Mouse (Mus musculus): ENCODE measurements around the gene Ginm1. TPM values are rescaled to one million over a fixed set of nuclear protein-coding genes. Genes with fewer than 3 reads are reported as not detected.

Gene Ginm1
- total RNA-seq, 2 experiments from 2014 or later: 21.4 to 22.1 TPM

DNA sequence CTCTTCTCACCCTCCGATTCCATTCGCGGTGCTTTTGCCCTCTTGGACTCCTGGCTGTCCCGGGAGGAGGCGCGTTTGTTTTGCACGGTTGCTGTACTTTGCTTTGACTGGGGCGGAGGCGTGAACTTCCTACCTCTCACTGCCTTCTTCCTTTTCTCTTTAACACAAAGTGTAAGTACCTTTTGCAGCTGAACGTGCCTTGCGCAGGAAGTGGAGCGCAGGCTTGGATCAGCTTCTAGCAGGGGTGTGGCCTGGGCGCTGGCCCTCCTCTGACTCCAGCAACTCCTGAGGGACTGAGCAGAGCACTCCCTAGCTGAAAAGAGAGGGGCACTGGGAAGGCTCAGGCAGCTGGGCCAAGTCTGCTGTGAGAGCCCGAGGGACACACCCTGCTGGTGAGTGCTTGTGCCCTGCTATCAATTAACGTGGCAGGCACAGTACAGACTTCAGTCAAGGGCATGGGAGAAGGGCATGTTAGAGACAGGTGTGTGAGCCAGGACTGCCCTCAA lies 39.6 kb upstream of the Ginm1 start, which contains the start of gene Zc3h12d:
Gene Zc3h12d, plus strand, starts transcription at position 300 of the 506 bp plus-strand sequence.
- no peak within 1 kb of the TSS for H3K4me3 ChIP-seq
- DNase-seq (ENCODE audit: low spot score in 2 of 2): no peak
- H3K27ac ChIP-seq: no peak within 1 kb of the TSS
- no peak for TF ChIP-seq CTCF (conservative IDR thresholded peaks at IDR 0.05)

DNA sequence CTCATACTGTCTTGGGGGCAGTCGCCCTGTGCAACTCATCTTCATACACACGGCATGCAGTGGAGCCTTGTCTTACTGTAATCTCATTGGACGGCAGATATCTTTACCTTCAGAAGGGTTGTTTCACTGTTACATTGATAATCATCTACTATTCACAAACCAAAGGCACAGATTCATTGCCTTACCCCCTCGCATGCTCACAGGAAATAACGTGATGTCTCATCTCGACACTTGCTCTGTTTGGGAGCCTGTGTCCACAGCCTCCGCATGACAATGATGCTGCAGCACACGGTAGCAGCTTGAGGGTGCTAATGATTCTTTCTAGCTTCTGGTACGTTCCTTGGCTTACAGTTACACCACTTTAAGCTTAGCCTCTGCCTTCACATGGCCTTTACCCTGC lies 33.5 kb upstream of the Ginm1 start:
- no peak for DNase-seq (ENCODE audit: low spot score in 2 of 2)
- H3K27ac ChIP-seq: no peak overlapping the region
- no peak overlapping the region for H3K4me3 ChIP-seq
- TF ChIP-seq CTCF (conservative IDR thresholded peaks at IDR 0.05): no peak

DNA sequence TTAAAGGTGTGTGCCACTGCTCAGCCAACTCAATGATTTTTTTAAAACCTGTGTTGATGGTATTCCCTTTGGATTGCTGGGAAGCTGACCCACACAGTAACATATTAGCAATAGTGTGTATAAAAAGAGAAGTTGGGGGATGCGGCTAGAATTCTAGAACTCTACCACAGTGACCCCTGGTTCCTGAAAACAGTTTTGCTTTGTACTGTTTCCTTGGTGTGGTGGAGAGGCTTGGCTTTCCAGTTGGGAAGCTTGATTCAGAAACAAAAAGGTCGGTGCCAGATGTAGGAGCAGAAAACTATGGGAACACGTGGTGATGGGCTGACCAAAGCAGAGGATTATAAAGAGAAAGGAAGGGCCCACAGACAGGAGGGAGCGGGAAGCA lies 32.6 kb upstream of the Ginm1 start:
- no peak for DNase-seq (ENCODE audit: low spot score in 2 of 2)
- Histone ChIP-seq H3K27ac (no peak overlapping the region), H3K4me3 (no peak overlapping the region)
- TF ChIP-seq CTCF (conservative IDR thresholded peaks at IDR 0.05): no peak

DNA sequence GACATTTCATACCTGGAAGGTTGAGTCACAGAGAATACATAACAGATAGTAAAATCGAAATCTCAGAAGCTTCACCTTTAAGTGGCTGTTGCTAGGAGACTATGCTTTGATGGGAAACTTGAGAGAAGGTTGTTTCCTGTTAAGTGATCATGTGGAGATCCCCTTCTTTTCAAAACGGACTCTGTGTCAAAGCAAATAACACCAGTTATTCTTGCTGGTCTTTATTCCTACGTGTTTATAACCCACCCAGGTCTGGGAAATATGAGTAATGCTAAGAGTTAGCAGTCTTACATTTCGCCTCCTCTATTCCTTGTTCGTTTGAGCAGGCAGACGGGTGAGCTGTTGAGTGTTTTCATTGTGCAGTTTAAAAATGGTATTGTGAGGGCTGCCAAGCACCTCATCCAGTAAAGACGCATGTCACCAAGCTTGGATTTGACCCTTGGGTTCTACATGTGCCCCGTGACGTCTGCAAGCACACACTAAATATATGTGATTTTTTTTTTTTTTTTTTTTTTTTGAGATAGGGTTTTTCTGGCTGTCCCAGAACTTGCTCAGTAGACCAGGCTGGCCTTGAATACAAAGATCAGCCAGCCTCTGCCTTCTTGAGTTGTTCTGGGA lies 32.1 kb upstream of the Ginm1 start:
- H3K4me3 ChIP-seq: no peak overlapping the region
- TF ChIP-seq CTCF (conservative IDR thresholded peaks at IDR 0.05): no peak
- DNase-seq (ENCODE audit: low spot score in 2 of 2): no peak
- no peak overlapping the region for H3K27ac ChIP-seq

DNA sequence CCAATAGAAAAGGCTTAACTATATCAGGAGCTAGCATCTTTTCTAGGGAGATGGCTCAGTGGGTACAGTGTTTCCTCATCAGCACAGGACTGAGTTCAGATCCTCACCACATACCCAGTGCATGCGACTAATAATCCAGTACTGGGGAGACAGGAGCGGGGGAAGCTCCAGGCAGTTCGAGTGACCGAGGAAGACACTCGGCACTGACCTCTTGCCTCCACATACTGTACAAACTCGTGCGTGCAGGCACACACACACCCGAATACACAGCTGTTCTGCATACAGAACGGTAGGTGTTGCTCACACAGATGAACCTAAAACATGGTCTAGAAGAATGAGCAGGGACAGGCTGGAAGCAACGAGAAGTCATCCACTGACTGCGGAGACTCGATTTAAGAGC lies 29.4 kb upstream of the Ginm1 start:
- Histone ChIP-seq H3K4me3 (no peak overlapping the region), H3K27ac (no peak overlapping the region)
- no peak for TF ChIP-seq CTCF (conservative IDR thresholded peaks at IDR 0.05)
- no peak for DNase-seq (ENCODE audit: low spot score in 2 of 2)

DNA sequence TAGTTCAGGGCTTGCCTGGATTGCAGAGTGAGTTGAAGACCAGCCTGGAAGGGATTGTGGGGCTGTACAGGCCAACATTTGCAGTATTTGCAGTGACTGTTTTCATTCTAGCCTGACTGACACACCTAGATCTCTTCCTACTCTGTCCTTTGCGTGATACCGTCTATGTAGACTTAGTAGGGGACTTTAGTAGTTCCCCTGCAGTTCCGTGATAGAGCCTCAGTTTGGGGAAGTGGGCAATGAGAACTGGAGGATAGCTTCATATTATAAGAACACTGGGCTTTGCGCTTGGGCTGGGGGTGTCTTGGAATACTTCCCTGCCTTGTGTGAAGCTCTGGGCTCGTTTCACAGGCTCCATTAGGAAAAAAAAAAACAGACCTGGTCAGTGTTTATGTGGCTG lies 27.5 kb upstream of the Ginm1 start:
- no peak overlapping the region for H3K27ac ChIP-seq
- no peak for DNase-seq (ENCODE audit: low spot score in 2 of 2)
- no peak for TF ChIP-seq CTCF (conservative IDR thresholded peaks at IDR 0.05)
- H3K4me3 ChIP-seq: no peak overlapping the region

DNA sequence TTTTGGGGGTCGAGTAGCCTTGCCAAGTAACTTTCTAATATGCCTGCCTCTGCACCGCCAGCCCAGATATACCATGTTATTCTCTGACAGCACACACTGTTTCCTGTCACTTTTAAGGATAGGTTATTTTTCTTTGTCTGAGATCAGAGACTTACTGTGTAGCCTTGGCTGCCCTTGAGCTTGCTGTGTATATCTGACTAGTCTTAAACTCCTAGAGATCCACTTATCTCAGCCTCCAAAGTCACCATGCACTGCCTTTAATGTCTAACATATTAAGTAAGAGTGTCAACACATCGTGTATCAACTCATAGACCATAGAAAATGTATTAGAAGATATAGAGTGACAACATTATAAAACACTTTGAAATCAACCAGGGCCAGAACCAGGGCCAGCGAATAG lies 27.0 kb upstream of the Ginm1 start:
- Histone ChIP-seq H3K4me3 (no peak overlapping the region), H3K27ac (no peak overlapping the region)
- DNase-seq (ENCODE audit: low spot score in 2 of 2): no peak
- no peak for TF ChIP-seq CTCF (conservative IDR thresholded peaks at IDR 0.05)

DNA sequence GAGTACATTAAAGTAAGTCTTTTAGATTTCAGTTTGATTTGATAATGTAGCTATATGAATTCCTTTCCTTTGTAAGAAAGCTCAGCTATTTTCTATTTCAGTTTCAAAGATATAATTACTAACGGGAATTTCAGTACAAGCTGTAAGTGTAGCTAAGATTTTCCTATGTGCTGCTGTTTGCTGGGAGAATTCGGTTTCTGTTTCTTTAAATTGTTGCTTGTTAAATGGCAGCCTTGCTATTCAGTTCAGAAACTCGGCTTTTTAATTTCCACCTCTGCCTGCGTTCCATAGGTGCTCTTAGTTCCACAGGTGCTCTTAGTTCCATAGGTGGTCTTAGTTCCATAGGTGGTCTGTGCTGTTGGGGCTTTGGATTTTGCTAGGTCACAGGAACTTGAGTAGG lies 26.5 kb upstream of the Ginm1 start:
- no peak overlapping the region for H3K27ac ChIP-seq
- TF ChIP-seq CTCF (conservative IDR thresholded peaks at IDR 0.05): no peak

DNA sequence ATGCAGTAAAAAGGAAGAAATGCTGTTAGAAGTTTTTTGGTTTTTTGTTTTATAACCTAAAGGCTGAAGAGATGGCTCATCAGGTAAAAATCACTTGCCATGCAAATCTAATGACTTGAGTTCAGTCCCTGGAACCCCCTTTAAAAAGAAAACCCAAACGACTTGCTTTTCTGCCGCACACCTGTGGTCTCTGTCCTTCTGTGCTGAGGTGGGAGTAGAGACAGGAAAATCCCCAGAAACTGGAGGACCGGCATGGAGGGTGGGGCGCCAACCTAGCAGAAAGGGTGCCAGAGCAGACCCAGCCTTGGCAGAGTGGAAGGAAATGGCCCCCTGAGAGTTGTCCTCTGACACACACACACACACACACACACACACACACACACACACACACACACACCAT lies 26.1 kb upstream of the Ginm1 start:
- no peak overlapping the region for H3K4me3 ChIP-seq
- DNase-seq (ENCODE audit: low spot score in 2 of 2): no peak
- H3K27ac ChIP-seq: no peak overlapping the region
- no peak for TF ChIP-seq CTCF (conservative IDR thresholded peaks at IDR 0.05)

More for the DNA sequence above, 26.5 kb upstream of the Ginm1 start:
- no peak overlapping the region for H3K4me3 ChIP-seq
- DNase-seq (ENCODE audit: low spot score in 2 of 2): no peak

DNA sequence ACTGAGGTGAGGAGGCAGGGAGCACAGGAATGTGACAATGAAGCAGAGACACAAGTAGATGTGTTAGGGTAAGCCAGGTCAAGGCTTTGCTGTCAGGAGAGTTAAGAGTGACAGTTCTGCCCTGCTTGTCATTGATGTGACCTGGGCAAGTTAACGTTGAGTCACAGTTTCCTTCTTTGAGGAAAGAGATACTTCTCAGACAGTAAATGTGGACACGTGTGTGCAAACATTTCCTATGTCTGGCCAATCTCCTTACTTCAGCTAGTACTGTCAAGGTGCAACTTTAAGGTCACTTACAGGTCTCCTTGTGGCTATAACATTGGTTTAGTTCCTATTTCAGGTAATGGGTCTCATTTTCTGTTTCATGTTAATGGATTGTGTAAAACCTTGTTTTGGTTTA lies 23.9 kb upstream of the Ginm1 start:
- DNase-seq (ENCODE audit: low spot score in 2 of 2): no peak
- H3K27ac ChIP-seq: no peak overlapping the region
- no peak for TF ChIP-seq CTCF (conservative IDR thresholded peaks at IDR 0.05)
- H3K4me3 ChIP-seq: no peak overlapping the region

DNA sequence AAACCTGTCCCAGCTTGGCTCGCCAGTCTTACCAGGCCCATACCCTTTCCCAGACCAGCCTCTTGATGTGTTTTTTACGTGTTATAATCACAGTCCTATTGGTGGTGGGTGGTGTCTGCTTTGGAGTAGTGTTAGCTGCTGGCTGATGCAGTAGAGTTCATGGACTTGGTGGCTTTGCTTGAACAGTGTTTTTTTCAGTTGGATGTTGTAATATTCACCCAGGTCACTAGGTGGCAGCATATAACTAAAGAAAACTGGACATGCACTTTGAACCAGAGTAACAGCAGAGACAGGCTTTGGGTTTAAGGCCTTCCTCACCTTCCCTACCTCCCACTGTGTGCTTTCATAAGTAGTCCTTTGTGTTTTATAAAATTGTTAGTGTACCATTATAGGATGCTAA lies 17.3 kb upstream of the Ginm1 start:
- peak; percentile 87 for TF ChIP-seq CTCF (conservative IDR thresholded peaks at IDR 0.05)
- Histone ChIP-seq H3K4me3 (no peak overlapping the region), H3K27ac (no peak overlapping the region)
- peak; percentile 65 to 69 for DNase-seq (ENCODE audit: low spot score in 2 of 2)

DNA sequence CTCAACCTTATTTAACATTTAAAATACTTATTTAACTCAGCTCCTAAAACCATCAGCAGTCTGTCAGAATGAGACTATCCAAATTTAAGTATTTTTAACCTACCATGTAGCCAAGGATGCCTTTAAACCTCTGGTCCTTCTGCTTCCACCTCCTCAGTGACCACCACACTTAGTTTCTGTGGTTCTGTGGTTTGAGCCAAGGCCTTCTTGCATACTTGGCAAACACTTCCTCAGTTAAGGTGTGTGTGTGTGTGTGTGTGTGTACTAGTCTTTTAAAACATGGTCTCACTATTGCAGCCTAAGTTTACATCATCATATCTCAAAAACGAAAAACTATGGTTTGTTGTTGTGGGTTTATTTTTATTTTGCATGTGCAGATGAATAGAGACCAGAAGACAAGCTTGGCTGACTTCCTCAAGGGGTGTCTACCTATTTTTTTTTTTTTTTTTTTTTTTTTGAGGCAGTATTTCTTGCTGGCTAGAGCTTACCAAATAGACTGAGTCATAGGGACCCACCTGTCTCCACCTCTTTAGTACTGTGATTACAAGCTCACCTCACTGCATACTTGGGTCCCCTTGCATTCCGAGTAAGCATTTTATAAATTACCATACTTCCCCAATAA lies 10.0 kb upstream of the Ginm1 start:
- DNase-seq (ENCODE audit: low spot score in 2 of 2): no peak
- TF ChIP-seq CTCF (conservative IDR thresholded peaks at IDR 0.05): no peak
- no peak overlapping the region for H3K27ac ChIP-seq
- no peak overlapping the region for H3K4me3 ChIP-seq

DNA sequence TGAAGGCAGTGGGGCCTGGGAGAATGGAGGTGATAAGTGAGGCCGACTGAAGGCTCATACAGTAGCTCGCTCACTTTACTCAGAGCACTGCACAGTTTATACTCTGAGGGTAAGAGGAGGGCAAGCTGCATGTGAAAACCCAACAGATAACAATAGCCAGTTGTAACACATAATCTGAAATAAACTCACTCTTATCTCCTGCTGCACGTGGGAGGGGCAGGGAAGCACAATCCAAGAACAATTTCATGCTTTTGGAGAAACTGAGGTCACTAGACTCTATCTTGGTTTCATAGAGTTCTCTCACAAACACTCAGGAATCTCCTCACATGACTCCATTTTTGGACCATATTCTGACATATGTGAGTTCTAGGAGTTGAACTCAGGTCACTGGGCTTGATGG lies 8.6 kb upstream of the Ginm1 start:
- no peak for DNase-seq (ENCODE audit: low spot score in 2 of 2)
- TF ChIP-seq CTCF (conservative IDR thresholded peaks at IDR 0.05): no peak
- Histone ChIP-seq H3K4me3 (no peak overlapping the region), H3K27ac (no peak overlapping the region)

DNA sequence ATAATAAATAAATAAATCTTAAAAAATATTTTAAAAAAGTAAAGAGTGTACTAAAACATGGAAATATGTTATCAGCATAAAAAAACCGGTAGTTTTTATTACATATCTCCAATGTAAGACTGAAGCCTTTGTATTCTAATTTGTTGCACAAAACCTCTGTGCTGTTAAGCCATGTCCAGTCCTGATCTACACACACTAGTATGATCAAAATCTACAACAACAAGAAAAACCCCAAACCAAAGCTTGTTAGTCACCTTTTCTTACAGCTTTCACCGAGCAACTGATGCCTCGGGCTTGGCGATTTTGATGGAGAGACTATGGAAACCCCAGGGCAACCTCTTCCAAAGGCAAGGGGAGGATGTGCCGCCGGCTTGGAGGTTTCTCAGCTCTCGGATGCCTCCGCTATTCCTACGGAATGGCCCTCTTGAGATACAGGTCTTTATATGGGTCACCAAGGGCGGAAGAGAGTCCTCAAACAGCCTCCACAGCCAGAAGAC lies 322 bp downstream of the Ginm1 start:
- no peak for TF ChIP-seq CTCF (conservative IDR thresholded peaks at IDR 0.05)
- peak overlapping the region; percentile 85 for H3K4me3 ChIP-seq
- no peak for DNase-seq (ENCODE audit: low spot score in 2 of 2)
- H3K27ac ChIP-seq: peak overlapping the region; percentile 91
